Mouse (Mus musculus) retina, embryonic 14.5 days (tissue): Measurements from ENCODE around the gene Zbtb46.

Experiments
- DNase-seq: peaks from one replicate; pipeline ENCODE4 v3.0.0-alpha.2; 2015; ENCODE audit warnings: low spot score

Zbtb46 gene

DNA sequence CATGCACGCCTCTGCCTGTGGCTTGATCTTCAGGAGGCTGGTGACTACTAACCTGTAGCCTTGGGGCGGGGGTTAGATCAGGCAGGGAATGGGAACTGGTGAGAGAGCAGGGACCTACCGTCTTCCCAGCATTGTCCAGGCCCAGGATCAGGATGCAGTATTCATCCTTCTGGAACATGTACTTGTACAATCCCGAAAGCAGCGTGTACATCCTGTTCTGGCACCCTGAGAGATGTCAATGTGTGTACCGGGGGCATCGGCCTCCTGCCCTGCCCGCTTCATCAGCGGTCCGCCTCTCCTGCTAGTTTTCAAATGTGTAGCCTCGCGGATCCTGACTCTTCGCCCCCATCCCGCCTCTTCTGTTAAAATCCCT lies 94.8 kb downstream of the Zbtb46 start:
- DNase-seq, result no peak

DNA sequence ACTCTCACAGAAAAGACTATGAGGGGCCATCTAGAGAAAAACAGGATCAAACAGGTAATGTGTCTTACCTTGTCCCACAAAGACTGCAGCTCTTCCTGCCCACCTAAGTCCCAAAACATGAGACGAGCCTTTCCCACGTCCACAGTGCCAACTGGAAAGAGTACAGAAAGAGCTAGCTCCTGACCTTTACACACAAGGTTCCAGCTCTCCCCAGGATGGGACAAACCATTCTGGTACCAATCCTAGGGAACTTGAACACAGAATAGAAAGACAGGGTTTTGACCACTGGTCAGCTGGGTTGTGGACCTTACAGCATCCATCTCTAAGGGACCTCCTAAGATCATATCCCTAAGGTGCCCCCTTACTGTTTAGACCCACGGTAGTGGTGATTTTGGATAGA lies 95.3 kb downstream of the Zbtb46 start:
- DNase-seq, result no peak

DNA sequence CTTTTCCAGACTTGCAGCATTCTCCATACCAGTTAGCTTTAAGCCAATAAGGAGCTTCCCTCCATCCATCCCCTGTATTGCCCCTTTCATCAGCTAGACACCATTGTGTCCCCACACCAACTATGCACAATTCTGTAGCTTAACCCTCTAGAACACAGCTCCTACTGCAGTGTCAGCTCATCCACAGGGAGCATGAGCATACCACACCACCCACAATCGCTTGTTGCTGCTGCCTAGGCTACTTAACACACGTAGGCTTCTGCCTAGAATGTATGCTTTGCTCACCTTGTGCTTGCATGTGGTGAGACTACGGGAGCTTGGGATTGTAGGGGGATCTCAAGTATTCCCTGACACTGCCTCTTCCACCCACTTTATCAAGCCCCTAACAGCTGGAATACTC lies 102.4 kb downstream of the Zbtb46 start:
- no peak for DNase-seq

DNA sequence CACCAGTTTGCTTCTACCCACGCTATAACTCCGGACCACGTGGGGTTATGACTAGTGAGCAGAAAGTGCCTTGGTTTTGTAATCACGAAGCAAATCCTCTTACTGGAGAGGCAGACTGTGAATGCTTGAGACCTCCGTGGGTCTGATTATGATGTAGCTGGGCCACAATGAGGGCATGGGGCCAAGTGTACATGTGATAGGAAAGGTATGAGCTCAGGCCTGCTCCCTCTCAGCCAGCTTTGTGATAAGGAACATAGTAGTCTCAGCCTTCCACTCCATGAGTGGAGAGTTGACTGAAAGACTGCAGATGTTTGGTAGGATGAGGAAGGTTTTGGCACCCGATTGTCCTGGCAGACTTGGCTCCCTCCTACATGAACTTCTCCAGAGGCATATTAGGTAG lies 116.5 kb downstream of the Zbtb46 start:
- no peak for DNase-seq

DNA sequence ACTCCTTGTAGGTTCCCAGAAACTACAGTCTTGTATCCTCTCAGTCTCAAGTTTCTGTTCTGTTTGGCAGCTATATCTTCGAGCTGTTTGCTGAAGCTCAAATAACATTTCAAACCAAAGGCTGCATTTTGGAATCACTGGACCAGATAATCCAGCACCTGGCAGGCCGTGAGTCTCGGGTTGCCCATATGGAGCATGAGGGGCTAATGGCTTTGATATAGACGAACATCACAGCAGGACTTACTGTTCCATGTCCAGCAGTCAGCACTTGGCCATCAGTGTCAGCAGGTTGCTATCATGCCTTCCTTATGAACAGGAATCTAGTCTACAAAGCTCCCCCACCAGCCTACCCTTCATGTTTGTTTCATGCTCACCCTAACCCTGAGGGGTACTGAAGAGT lies 118.8 kb downstream of the Zbtb46 start:
- DNase-seq, result no peak
